Mouse (Mus musculus) central nervous system, embryonic 18 days (tissue): ENCODE data around the gene Tlr12. TPM values are rescaled to one million over a fixed set of nuclear protein-coding genes. Genes with fewer than 3 reads are reported as not detected.

Experiments used
- polyA plus RNA-seq: library from polyadenylated mRNA; depleted of rRNA; stranded (reverse); fragments of >200 nt; gene quantifications from 2 replicates; pipeline ENCODE4 v1.2.3, GENCODE M21; 2012; rRNA removed

The Tlr12 gene
- polyA plus RNA-seq: 1.4 and 1.5 TPM in 2 replicates

GRCm38 (mm10) chr4:128618246-128618911 lies at the start of gene Tlr12:
Tlr12 (minus strand) TSS chr4:128618619.

DNA sequence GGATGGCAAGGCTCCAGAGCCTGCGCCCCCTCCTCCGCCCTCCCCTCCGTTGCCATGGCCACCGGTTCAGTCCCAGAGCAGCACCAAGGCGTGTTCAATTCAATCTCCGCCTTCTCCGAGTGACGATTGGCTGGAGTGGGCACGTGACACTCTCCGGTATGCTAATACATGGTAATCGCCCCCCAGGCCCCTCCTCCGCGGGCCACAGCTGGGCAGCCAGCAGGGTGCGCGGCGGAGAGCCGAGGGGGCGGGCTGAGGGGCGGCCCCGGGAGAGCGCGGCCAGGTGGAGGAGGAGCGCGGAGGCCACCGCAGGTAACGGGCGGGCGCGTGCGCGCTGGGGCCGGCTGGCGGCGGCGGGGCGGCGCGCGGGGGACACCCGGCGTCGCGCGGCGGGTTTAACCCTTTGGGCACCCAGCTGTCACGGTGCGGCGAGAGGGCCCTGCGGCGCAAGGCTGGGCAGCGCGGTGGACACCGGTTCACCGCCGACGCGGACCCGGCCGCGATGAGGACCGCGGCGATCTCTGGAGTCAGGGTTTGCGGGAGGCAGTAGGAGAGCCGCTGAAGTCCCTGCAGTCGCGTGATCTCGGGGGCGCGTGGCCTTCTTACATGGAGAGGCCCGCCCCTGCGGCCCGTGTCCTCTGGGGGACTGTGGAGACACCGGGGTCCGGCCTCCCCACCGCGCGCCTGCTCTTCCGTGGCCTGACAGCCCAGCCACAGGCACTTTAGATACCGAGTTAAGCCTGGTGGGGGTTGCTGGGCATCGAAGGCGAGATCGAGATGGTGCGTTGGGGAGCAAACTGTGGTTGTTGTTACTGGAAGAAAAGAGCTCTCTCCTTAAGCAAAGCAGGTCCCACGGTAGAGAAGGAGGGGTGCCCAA lies 36.3 kb upstream of the Tlr12 start, which contains the start of gene Phc2:
Gene Phc2, plus strand, starts transcription at position 198 of the 877 bp plus-strand sequence.

GRCm38 (mm10) chr4:128609925-128610402 lies 8.5 kb downstream of the Tlr12 start, which contains the start of gene Zscan20:
Zscan20 (minus strand) TSS chr4:128610098.

Other genes with a start within 250 kb of the Tlr12 start
- gene Zscan20, start 8.5 kb downstream of the Tlr12 start, polyA plus RNA-seq: 4.6 and 4.7 TPM in 2 replicates
- gene Phc2, start 36.1 kb upstream of the Tlr12 start, polyA plus RNA-seq: 94.2 and 105 TPM in 2 replicates
- 2.4 and 3.2 TPM in 2 replicates for gene A3galt2, start 136.7 kb upstream of the Tlr12 start, polyA plus RNA-seq
- gene Zfp362, start 187.4 kb upstream of the Tlr12 start, polyA plus RNA-seq: 34.1 and 49.2 TPM in 2 replicates